Mouse (Mus musculus) kidney, embryonic 15.5 days (tissue): ENCODE measurements at regions not wholly inside any gene's neighbourhood (a gene's known extent, or its start where the extent isn't known, plus 50 kb on each side); places are given as distances from the start of the nearest gene placed in this dataset.

ENCODE experiments used
- ATAC-seq: fragments of 200-750 bp; cut with Nextera tagmentation; replicated peaks from 2 replicates; pipeline ENCODE4 v1.8.0; 2017; ENCODE audit warnings: moderate TSS enrichment; ENCODE audit not compliant: low FRiP score
- H3K27ac ChIP-seq: fragments of 300-500 bp; sonication (generic); 2 replicates; pipeline ENCODE4 v1.5.1; 2015; ENCODE audit warnings: mild to moderate bottlenecking, inconsistent platforms
- H3K27me3 ChIP-seq: fragments of 300-500 bp; sonication (generic); 2 replicates; pipeline ENCODE4 v1.6.1; 2015; ENCODE audit warnings: inconsistent platforms
- H3K36me3 ChIP-seq: fragments of 300-500 bp; sonication (generic); 2 replicates; pipeline ENCODE4 v1.6.1; 2015; ENCODE audit warnings: inconsistent platforms
- H3K4me1 ChIP-seq: fragments of 300-500 bp; sonication (generic); 2 replicates; pipeline ENCODE4 v1.6.1; 2015; ENCODE audit warnings: inconsistent platforms
- H3K4me2 ChIP-seq: fragments of 300-500 bp; sonication (generic); 2 replicates; pipeline ENCODE4 v1.6.1; 2015; ENCODE audit warnings: moderate library complexity, mild to moderate bottlenecking, inconsistent platforms
- H3K4me3 ChIP-seq: fragments of 300-500 bp; sonication (generic); replicated peaks from 2 replicates; pipeline ENCODE4 v1.5.1; 2015; ENCODE audit warnings: mild to moderate bottlenecking, inconsistent platforms
- H3K9ac ChIP-seq: fragments of 300-500 bp; sonication (generic); 2 replicates; pipeline ENCODE4 v1.6.1; 2015; ENCODE audit warnings: mild to moderate bottlenecking, inconsistent platforms
- H3K9me3 ChIP-seq: fragments of 300-500 bp; sonication (generic); replicated peaks from 2 replicates; pipeline ENCODE4 v1.6.1; 2016; ENCODE audit warnings: inconsistent platforms
- WGBS: fragments of 180-500 bp; shearing (Covaris S2); methylation state at CpG from one replicate; pipeline ENCODE4 v1.1.7; 2015; ENCODE audit warnings: mixed read lengths; 5-methylcytosine and 5-hydroxymethylcytosine counted together

DNA sequence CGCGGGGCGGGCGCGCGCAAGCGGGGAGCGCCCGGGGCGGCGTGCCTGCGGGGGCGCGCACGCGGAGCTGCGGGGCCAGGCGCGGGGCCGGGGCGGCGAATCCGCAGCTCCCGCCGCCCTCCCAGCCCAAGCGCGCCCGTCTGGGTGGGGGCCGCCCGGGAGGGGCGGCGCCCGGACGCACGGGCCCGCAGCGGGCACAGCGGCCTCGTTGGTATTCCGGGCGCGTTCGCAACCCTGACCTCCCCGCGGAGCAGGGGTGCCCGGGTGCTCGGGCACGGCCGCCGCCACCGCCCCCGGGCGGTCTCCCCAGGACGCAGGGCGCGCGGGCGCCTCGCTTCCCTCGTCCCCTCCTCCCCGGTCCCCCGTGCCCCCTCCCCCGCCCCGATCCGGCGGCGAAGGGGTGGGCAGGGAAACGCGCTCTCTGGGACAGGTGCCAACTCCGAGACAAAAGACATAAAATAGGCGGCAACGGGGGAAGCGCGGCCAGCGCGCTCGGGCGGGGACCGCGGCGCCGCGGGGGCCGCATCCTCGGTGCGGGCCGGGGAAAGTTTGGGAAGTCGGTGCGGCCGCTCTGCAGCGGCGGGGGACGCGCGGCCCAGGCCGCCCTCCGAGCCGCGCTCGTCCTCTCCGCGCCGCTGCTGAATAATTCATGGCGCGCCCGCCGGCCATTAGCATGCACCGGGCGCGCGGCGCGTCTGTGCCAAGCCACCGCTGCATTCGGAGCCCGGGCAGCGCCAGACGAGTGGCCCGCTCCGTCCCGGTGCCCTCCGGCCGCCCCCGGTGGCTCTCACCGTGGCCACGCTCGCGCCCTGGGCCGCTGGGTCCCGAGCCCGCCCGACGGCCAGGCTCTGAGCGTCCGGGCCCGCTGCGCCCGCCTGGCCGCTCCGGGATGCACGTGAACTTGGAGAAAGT lies 63.7 kb upstream of the Ppara start:
- Histone ChIP-seq H3K9me3 (no peaks in the 10 kb centered on the region), H3K36me3 (peaks cover 22% of the 10 kb centered on the region), H3K4me1 (peaks cover 55% of the 10 kb centered on the region), H3K4me3 (peak overlapping the region; percentile 95), H3K9ac (peak overlapping the region; percentile 98), H3K4me2 (peak overlapping the region; percentile 73), H3K27ac (peak overlapping the region; percentile 95), H3K27me3 (peaks cover 5% of the 10 kb centered on the region; the same call in 1 of the 2 replicates)
- WGBS: under 1% methylated on average over 101 of the region's 141 CpGs
- peak; percentile 78 for ATAC-seq

DNA sequence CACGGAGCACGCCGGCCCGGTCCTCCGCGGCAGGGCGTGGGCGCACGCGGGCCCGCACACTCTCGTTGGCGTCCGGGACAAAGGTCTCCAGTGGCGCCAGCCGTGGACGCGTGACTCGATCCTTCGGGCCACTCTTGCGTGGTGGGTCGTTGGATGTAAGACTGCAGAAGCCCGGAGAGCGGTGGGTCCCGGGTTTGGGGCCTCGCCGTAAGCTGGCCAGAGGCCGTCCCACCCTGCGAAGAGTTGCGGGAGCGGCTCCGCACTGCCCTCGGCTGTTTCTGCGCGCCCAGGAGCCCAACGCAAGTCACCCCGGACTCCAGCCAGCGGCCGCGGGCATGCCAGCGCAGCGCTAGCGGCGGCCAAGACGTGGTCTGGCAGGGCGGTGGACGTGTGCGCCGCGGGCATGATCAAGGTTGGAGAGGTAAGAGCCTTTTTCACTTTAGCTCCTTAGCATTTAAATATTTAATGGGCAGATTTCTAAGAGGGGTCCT lies 63.0 kb upstream of the Ppara start:
- Histone ChIP-seq H3K4me1 (peaks cover 59% of the 10 kb centered on the region), H3K9ac (peak overlapping the region; percentile 98), H3K27ac (peak overlapping the region; percentile 95), H3K4me2 (peak overlapping the region; percentile 73), H3K36me3 (peaks cover 25% of the 10 kb centered on the region), H3K27me3 (no peaks in the 10 kb centered on the region), H3K9me3 (no peaks in the 10 kb centered on the region), H3K4me3 (peak overlapping the region; percentile 95)
- 0 out of 2 replicates have a peak, but pooled peaks have one; percentile 9 for ATAC-seq
- WGBS: under 1% methylated on average over 50 of the region's 50 CpGs

GRCm38 (mm10) chr15:85672376-85672775 lies 62.4 kb upstream of the Ppara start:
- H3K9ac ChIP-seq: peak overlapping the region; percentile 98
- H3K4me1 ChIP-seq: peaks cover 63% of the 10 kb centered on the region
- H3K4me3 ChIP-seq: peak overlapping the region; percentile 95
- H3K27ac ChIP-seq: no peak overlapping the region
- no peak for ATAC-seq
- 52% methylated on average over 3 of the region's 3 CpGs for WGBS
- H3K4me2 ChIP-seq: peak overlapping the region; percentile 73
- H3K27me3 ChIP-seq: no peaks in the 10 kb centered on the region
- H3K36me3 ChIP-seq: peaks cover 25% of the 10 kb centered on the region
- H3K9me3 ChIP-seq: no peaks in the 10 kb centered on the region

DNA sequence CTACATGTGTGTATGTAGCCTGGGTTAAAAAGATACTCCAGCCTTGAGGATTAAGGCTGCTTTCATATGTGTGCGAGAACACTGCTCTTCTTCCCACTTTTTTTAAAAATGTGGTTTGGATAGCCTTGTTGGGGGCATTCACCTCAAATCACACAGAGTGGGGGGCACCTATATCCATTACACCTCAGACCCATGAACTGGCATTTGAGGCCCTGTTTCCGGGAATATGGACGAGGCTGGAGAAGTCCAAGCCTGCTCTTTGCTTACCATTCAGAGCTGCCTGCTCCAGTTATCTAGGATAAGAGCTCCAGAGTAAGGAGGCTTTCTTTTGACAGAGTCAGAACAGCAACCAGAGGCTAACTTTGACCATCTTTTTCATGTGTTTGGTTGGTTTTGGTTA lies 61.9 kb upstream of the Ppara start:
- H3K27ac ChIP-seq: no peak overlapping the region
- H3K9me3 ChIP-seq: no peaks in the 10 kb centered on the region
- 45% methylated on average over 3 of the region's 3 CpGs for WGBS
- H3K27me3 ChIP-seq: no peaks in the 10 kb centered on the region
- ATAC-seq: no peak
- peaks cover 62% of the 10 kb centered on the region for H3K4me1 ChIP-seq
- H3K4me2 ChIP-seq: peak overlapping the region; percentile 73
- H3K9ac ChIP-seq: peak overlapping the region; percentile 98
- H3K4me3 ChIP-seq: peak overlapping the region; percentile 95
- H3K36me3 ChIP-seq: peaks cover 26% of the 10 kb centered on the region

- peak overlapping the region; percentile 95 for H3K4me3 ChIP-seq
- no peaks in the 10 kb centered on the region for H3K27me3 ChIP-seq
- ATAC-seq: no peak
- H3K9me3 ChIP-seq: no peaks in the 10 kb centered on the region
- H3K4me1 ChIP-seq: peaks cover 68% of the 10 kb centered on the region
- peaks cover 32% of the 10 kb centered on the region for H3K36me3 ChIP-seq
- peak overlapping the region; percentile 73 for H3K4me2 ChIP-seq
- H3K9ac ChIP-seq: 0 out of 2 replicates have a peak overlapping the region, but pooled peaks have one; percentile 25
- WGBS: 77% methylated on average over 9 of the region's 9 CpGs
- no peak overlapping the region for H3K27ac ChIP-seq
These were observed 61.3 kb upstream of the Ppara start for GRCm38 (mm10) chr15:85673506-85673905.

DNA sequence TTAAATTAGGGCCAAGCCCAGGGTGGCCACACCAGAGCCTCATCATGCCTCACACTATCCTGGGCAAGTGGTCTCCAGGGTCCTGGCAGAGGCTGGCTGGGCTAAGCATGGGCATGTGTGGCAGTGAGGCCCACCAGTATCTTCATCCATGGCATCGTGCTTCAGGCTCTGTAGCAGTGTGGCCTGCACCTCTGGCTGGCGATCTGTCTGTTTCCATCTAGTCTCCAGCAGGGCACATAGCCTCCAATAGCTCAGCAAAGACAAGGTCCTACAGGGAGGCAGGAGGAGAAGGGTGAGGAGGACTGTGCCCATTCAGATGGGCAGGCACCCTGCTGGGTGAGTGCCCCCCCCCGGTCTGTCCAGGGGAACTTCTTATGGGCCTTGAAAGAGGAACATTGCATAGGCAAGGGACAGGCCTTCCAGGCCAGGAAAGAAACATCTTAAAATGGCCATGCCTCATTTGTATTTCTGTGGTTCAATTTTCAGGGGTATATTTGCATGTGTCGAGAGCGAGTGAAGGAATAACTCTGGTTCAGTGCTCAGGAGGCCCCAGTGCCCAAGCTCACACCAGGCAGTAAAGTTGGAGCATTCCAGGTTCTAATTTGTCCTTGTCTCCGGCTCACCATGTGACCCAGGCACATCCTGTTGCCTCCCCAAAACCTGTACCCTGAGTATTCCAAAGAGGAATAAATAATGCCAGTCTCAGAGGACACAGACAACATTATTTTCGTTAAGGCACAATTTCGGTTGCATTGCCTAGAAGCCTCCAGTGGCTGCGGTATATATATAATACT lies 60.4 kb upstream of the Ppara start:
- Histone ChIP-seq H3K9me3 (no peaks in the 10 kb centered on the region), H3K4me1 (peaks cover 68% of the 10 kb centered on the region), H3K9ac (peak overlapping the region; percentile 25; the same call in 1 of the 2 replicates), H3K27ac (no peak overlapping the region), H3K4me3 (peak overlapping the region; percentile 95), H3K27me3 (no peaks in the 10 kb centered on the region), H3K4me2 (peak overlapping the region; percentile 73), H3K36me3 (peaks cover 36% of the 10 kb centered on the region)
- 75% methylated on average over 9 of the region's 9 CpGs for WGBS
- no peak for ATAC-seq

DNA sequence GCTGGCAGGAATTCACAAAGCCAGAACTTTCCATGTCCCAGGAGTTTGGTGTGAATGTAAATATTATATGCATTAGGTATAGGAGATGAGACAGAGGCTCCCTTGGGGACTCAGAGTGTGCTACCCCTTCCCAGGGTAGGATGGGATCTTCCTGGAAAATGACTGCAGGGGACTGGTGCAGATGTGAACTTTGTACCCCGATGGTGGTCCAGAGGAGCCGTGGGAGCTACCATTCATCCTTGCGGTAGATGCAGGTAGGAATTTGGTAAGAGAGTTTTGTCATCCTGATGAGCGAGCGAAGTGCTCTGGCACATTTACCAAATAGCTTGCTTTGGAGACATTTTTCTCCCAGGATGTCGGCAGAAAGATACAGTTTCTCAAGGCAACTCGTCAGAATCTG lies 59.7 kb upstream of the Ppara start:
- Histone ChIP-seq H3K9me3 (no peaks in the 10 kb centered on the region), H3K36me3 (peaks cover 36% of the 10 kb centered on the region), H3K4me2 (peak overlapping the region; percentile 15; the same call in 1 of the 2 replicates), H3K27ac (peak overlapping the region; percentile 46), H3K27me3 (no peaks in the 10 kb centered on the region), H3K4me1 (peaks cover 68% of the 10 kb centered on the region), H3K4me3 (no peak overlapping the region), H3K9ac (no peak overlapping the region)
- ATAC-seq: no peak
- 83% methylated on average over 7 of the region's 7 CpGs for whole genome bisulfite sequencing

- Histone ChIP-seq H3K27me3 (no peaks in the 10 kb centered on the region), H3K36me3 (peaks cover 36% of the 10 kb centered on the region), H3K4me1 (peaks cover 72% of the 10 kb centered on the region), H3K27ac (peak overlapping the region; percentile 46), H3K4me2 (peak overlapping the region; percentile 15; the same call in 1 of the 2 replicates), H3K9ac (no peak overlapping the region), H3K4me3 (no peak overlapping the region), H3K9me3 (no peaks in the 10 kb centered on the region)
- ATAC-seq: no peak
- WGBS: 65% methylated on average over 5 of the region's 5 CpGs
These were observed 59.0 kb upstream of the Ppara start for GRCm38 (mm10) chr15:85675736-85676135.

GRCm38 (mm10) chr15:85676156-85676555 lies 58.6 kb upstream of the Ppara start:
- Histone ChIP-seq H3K27me3 (no peaks in the 10 kb centered on the region), H3K4me2 (0 out of 2 replicates have a peak overlapping the region, but pooled peaks have one; percentile 15), H3K9ac (no peak overlapping the region), H3K9me3 (no peaks in the 10 kb centered on the region), H3K36me3 (peaks cover 36% of the 10 kb centered on the region), H3K4me3 (no peak overlapping the region), H3K27ac (peak overlapping the region; percentile 46; the same call in 1 of the 2 replicates), H3K4me1 (peaks cover 76% of the 10 kb centered on the region)
- no peak for ATAC-seq
- 78% methylated on average over 3 of the region's 3 CpGs for WGBS

DNA sequence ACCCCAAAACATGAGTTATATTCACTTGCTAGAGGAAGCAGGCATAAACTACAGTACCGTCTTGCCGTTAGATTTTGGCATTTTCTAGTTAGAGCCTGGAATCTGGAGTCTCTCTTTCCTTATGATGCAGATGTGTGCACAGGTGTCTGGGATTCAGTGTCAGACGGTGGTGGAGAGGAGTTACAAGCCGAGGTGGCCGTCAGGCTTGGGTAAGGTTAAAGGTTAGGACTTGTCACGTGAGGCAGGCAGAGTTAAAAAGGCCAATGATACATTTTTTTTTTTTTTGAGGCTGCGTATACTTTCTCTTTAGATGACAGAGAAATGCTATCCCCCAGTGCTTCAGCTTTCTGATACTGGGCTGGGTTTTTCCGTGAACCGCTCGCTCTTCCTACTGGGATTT lies 57.9 kb upstream of the Ppara start:
- Histone ChIP-seq H3K4me3 (no peak overlapping the region), H3K9me3 (no peaks in the 10 kb centered on the region), H3K4me2 (no peak overlapping the region), H3K9ac (no peak overlapping the region), H3K4me1 (peaks cover 77% of the 10 kb centered on the region), H3K27ac (no peak overlapping the region), H3K36me3 (peaks cover 37% of the 10 kb centered on the region), H3K27me3 (no peaks in the 10 kb centered on the region)
- WGBS: 70% methylated on average over 10 of the region's 10 CpGs
- ATAC-seq: no peak

DNA sequence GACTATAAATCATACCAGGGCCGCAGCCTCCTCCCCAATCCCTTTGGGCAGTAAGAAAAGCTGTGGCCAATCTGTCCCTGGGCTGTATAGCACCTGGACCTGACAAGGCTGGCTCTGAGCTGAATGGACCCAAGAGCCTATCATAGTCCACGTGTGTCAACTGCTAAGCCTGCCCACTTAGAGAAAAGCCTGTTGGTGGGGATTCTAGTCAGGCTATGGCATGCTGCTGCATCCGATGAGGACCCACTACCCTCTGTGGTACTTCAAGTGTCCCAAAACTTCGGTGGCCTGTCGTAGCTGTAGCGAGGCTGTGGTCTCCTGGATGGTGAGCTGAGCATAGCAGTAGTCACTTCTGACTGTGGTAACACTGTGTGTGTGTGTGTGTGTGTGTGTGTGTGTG lies 57.4 kb upstream of the Ppara start:
- no peaks in the 10 kb centered on the region for H3K27me3 ChIP-seq
- no peak overlapping the region for H3K4me3 ChIP-seq
- peaks cover 77% of the 10 kb centered on the region for H3K4me1 ChIP-seq
- H3K9me3 ChIP-seq: no peaks in the 10 kb centered on the region
- no peak overlapping the region for H3K27ac ChIP-seq
- 84% methylated on average over 6 of the region's 6 CpGs for WGBS
- H3K4me2 ChIP-seq: no peak overlapping the region
- H3K9ac ChIP-seq: no peak overlapping the region
- no peak for ATAC-seq
- H3K36me3 ChIP-seq: peaks cover 42% of the 10 kb centered on the region

DNA sequence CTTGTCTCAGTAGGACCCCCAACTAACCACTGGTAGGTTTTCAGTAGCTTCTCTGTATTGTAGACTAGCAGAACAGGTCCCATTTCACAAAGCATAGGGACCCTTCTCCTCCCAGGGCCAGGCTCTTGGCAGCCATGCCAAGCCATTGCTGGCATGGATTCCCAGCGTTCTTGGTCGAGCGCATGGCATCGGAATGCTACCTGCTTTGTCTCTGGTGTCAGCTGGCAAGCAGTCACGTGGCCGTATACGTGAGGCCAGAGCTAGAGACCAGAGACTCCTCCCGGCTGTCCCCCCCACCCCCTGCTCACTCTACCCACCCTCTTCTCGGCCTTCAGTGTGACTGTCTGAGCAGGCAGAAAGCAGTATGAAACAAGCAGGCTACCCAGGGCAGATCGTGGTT lies 56.9 kb upstream of the Ppara start:
- no peak for ATAC-seq
- Histone ChIP-seq H3K9ac (no peak overlapping the region), H3K9me3 (no peaks in the 10 kb centered on the region), H3K27me3 (no peaks in the 10 kb centered on the region), H3K4me2 (no peak overlapping the region), H3K27ac (no peak overlapping the region), H3K4me3 (no peak overlapping the region), H3K36me3 (peaks cover 44% of the 10 kb centered on the region), H3K4me1 (peaks cover 75% of the 10 kb centered on the region)
- 85% methylated on average over 10 of the region's 10 CpGs for WGBS
